Mouse (Mus musculus) left cerebral cortex, postnatal 14 days (tissue): ENCODE data around the gene Fam114a1. TPM values are rescaled to one million over a fixed set of nuclear protein-coding genes. Genes with fewer than 3 reads are reported as not detected.

Experiments
- DNase-seq, 2 experiments: peaks; one replicate each; pipeline ENCODE4 v3.0.0; 2021 to 2022; ENCODE audit warnings: low spot score in 2 of 2, mixed read lengths in 1 of 2
- intact Hi-C: fragments of 180-260 bp; cut with DNase I; formaldehyde crosslinking; loops from one replicate; pipeline ENCODE4 v1.15.1; 2025
- long read RNA-seq, 2 experiments: library from polyadenylated mRNA; stranded (forward); transcript quantifications; one replicate each; pipeline ENCODE4 v2.0.0; 2021
- total RNA-seq, 2 experiments: library from RNA; stranded (reverse); gene quantifications; 2 replicates each; pipeline ENCODE4 v1.2.3; 2021

Gene Fam114a1
- total RNA-seq, result 1 to 10 TPM; 4.8 to 5.9 TPM
- long read RNA-seq, experiment 1, partial matches to known transcripts, result 2 of 8 reads
- long read RNA-seq, experiment 1, other reads (novel, unspliced or antisense), result 3 of 8 reads
- long read RNA-seq, experiment 2, transcript Fam114a1-201 (14 exons, 2,938 nt), result major isoform, 7 of 10 reads
- long read RNA-seq, experiment 2, partial matches to known transcripts, result 2 of 10 reads
- long read RNA-seq, experiment 2, other reads (novel, unspliced or antisense), result 1 of 10 reads

DNA sequence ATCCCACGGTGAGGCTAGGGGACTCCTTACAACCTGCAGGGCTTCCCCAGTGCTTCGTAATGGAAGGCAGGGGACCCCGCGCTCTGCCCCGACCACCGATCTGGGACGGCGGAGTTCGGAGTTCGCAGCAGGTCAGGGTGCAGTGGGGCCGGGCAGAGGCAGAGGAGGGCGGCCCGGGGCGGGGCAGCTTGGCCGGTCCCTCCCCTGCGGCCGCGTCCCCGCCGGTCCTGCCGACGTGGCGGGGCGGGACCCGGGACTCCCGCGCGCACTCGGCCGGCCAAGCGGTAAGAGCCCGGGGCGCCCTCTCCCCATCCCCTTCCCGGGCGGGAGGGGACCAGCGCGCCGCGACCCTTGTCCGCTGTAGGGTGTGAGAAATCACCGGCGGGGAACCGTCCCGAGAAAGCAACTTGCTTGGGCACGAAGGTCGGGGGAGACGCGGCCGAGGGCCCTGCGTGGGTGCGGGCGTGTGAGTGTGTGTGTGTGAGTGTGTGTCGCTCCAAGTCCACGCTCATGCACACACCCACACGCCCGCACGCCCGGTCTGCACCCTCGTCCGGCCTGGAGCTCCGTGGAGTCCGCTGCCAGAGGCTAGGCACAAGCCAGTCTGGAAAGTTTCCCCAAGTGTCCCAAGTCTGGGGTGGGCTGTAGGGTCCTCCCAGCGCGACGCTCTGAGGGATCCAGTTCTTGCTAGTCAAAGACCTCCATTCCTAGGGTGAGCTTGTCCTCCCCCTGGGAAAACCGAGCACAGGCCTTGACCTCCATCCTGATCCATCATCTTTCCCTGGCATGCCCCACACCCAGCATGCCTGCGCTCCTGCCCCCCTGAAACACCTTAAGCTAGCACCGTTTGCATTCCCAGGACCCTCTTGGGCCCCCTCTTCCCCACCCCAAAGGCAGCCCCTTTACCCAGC lies at the start of gene Fam114a1:
Gene Fam114a1 (plus strand): TSS at position 211 of the 911 bp plus-strand sequence.
- intact Hi-C loops, result no loop called here
- DNase-seq, result peak in 1 of 2 experiments; percentile 8

DNA sequence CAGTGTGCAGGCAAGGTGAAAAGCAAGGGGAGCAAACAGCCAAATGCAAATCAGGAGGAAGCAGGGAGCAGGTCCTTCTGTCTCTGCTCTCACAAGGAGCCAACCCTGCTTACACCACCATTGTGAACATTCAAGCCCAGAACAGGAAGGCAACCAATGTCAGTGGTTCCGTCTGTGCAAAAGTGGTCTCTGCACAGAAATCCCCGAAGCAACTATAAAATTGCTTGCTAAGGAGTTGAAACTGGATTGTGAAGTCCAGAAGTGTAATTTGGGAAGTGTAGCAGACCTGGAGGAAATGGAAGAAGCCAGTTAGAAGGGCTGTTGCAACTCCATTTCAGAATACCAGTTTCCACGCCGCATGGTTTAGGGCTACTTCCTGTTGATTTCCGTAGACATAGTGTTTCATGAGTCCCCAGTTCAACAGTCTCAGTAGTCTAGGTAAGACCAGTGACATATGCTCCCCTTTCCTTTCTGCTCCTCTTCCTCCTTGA lies 46.9 kb upstream of the Fam114a1 start:
- intact Hi-C loops, result no loop called here
- no peak for DNase-seq

DNA sequence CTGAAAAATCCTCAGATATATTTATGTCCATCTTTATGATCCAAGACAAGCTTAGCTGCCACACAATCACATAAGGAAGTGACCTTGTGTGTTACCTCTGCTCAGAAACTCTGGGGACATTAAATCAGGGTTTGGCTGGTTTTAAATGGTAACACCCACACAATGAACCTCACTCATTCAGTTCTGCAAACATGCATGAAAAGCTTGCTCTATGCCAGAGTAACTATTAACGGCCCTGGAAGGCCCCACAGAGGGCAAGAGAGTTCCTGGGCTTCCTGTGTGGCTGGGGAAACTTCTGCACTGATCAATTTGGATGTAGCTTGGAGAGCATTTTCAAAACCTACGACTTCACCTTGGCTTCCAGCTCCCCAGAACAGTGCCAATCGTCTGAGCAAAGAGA lies 37.7 kb upstream of the Fam114a1 start:
- intact Hi-C loops, result no loop called here

DNA sequence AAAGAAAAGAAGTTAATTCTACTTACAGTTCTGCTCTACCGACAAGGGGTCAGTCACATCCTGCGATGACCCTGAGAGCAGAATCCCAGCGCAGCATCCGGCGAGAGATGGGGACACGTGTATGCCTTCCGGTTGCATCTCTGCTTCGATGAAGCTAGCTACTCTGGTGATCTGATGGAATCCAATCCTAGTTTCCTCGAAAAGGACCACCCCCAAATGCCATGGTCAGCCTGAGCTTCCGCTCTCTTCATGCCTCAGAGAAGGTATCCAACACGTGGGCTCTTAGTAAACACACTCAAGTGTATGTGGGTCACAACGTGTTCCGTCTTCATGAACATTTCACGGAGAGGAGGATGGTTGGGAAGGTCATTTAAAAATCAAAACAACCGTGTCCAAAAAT lies 37.1 kb upstream of the Fam114a1 start:
- intact Hi-C loops, result no loop called here
- DNase-seq, result no peak

More for the DNA sequence above, 37.7 kb upstream of the Fam114a1 start:
- DNase-seq, result no peak

DNA sequence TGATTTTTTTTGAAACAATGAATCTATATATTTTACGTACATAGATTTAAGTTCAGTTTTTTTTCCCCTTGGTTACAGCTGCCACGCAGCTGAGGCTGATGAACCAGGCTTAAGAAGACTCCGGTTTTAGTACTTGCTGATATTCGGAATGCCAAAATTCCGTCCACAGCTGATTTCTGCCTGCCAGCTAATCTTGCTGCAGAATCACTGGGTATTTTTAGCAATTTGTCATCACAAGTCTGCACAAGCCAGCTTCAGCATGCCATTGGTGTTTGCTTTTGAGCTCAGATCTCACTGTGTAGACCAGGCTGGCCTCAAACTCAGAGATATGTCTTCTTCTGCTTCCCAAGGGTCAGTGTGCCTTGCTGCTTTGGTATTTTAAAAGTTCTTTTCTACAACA lies 18.4 kb upstream of the Fam114a1 start:
- intact Hi-C loops, result loop anchor here (10.0 kb wide), 1 partner anchor 67 kb away; no protein-coding TSS in a partner anchor
- DNase-seq, result peak; percentile 18 to 30

DNA sequence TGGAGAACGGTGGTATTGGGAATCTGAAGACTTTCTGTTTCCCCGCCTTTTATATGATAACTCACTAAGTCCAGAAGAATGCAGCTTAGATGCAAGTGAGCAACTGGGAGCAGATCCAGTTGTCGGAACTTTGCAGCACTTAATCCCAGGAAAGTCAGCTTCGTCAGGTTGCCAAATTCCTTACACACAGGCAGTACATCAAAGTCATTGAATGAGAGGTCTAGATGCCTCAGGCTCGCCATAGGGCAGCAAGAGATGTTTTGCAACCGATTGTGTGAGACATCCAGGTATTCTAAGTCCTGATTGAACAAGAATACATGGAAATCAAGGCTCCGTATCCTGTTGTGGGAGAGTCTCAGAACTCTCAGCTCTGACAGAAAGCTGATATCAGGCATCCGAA lies 14.9 kb upstream of the Fam114a1 start:
- intact Hi-C loops, result loop anchor here (10.0 kb wide), 1 partner anchor 70 kb away; no protein-coding TSS in a partner anchor
- no peak for DNase-seq

DNA sequence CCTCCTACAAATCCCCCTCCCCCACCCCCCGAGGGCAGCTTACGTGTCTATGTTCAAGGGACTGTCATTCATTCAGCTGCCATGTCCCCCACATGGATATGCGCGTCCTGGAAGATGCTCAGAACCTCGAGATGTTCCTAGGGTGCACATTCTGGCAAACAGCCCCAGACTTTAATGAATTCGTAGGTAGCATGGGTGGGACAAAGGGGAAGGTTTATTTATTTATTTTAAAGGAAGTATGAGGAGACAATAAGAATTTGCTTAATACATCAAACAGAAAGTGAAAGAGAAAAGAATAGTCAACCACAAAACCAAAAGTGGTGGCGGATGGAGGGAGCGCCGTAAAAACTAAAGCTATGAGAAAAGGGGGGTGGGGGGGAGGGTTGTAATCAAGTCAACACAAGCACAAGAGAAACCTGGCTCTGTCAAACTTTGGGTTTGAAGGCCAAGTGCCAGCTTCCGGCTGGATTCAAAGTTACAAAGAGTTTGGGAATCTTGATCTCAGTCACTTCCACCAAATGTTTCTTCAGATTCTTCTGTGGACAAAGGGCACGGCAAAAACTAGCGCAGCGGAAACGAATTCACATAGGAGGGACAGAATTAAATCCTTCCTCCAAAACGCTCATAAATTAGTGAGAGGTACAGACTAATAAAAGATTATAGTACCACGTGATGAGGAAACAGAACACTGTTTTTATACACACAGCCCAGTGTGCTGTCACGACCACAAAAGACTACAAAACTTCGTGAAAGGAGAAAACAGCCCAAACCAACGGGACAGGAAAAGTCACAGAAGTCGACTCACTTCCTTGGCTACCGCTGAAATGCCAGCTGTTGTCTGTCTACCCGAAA lies 10.7 kb upstream of the Fam114a1 start:
- DNase-seq, result no peak

DNA sequence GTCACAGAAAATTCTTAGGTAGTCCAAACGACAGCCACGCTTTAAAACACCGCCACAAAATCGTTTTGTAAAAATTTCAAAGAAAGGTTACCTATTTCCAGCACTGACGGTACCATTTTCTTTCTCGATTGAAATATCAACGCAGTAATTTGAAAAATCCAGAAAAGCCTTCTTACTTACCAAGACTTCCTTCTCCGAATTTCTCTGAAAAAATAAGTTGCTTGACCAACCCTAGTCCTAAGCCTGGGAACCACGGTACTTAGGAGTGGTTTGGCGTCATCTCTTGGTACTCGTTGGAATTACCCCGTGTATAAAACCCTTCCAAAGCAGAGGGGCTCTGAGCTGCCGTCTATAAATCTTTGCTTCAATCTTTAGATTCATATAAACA lies 10.0 kb upstream of the Fam114a1 start, which contains the start of gene Tlr6:
Gene Tlr6 (minus strand): TSS at position 255 of the 388 bp plus-strand sequence.
- intact Hi-C loops, result loop anchor here (10.0 kb wide), 1 partner anchor 75 kb away; no protein-coding TSS in a partner anchor
- DNase-seq, result peak; percentile 43 to 71

More for the DNA sequence above, 10.7 kb upstream of the Fam114a1 start:
- intact Hi-C loops, result loop anchor here (10.0 kb wide), 1 partner anchor 74 kb away; no protein-coding TSS in a partner anchor

DNA sequence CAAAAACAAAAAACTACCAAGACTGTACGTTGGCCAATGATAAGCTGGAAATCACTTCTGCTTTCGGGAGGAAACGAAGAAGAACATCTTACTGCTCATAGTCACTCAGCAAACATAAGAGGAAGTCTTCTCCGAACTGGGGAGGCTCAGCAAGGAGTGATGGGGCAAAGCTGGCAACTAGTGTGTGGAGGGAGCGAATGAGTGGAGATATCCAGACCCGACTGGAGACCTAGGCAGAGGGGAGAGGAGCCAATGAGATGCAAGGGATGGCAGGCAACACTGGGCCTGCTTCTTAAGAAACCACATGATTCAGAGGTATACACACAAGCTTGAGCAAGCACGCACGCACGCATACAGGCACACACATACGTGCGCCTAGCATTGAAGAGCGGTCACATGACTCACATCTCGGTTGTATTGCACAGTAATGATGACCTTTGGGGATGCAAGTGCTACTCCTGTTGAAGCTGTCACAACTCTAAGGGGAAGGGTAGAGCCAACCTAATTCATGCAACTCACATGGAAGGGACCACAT lies 8.9 kb upstream of the Fam114a1 start:
- intact Hi-C loops, result no loop called here
- DNase-seq, result no peak

DNA sequence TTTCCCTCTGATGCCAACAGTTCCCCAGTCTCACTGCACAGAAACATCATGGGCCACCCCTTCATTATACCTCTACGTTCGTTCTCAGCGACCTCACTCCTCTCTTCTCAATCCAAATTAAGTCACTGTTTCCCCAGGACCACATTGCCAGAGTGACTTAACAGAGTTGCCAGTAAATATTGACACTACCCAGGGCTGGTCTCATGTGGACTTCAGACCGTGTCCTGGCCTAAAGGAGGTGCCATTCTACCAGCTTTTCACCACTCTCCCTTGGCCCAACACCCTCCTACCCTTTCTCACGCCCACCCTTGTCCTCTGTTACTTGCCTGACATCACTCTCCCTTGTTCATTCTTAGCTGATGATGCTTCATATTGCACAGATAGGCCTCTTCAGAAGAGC lies 6.6 kb upstream of the Fam114a1 start:
- DNase-seq, result no peak
- intact Hi-C loops, result no loop called here

DNA sequence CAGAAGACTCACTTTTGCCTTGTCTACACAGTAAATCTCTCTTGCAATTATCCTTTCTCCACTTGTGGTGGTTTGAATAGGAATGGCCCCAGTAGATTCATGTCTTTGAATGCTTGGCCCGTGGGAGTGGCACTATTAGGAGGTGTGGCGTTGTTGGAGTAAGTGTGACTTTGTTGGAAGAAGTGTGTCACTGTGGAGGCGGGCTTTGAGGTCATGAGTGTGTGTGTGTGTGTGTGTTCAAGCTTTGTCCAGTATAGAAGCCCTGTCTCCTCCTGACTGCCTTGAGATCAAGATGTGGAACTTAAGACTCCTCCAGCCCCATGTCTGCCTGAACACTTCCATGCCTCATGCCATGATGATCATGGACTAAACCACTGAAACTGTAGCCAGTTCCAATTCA lies 6.1 kb upstream of the Fam114a1 start:
- DNase-seq, result no peak
- intact Hi-C loops, result no loop called here

DNA sequence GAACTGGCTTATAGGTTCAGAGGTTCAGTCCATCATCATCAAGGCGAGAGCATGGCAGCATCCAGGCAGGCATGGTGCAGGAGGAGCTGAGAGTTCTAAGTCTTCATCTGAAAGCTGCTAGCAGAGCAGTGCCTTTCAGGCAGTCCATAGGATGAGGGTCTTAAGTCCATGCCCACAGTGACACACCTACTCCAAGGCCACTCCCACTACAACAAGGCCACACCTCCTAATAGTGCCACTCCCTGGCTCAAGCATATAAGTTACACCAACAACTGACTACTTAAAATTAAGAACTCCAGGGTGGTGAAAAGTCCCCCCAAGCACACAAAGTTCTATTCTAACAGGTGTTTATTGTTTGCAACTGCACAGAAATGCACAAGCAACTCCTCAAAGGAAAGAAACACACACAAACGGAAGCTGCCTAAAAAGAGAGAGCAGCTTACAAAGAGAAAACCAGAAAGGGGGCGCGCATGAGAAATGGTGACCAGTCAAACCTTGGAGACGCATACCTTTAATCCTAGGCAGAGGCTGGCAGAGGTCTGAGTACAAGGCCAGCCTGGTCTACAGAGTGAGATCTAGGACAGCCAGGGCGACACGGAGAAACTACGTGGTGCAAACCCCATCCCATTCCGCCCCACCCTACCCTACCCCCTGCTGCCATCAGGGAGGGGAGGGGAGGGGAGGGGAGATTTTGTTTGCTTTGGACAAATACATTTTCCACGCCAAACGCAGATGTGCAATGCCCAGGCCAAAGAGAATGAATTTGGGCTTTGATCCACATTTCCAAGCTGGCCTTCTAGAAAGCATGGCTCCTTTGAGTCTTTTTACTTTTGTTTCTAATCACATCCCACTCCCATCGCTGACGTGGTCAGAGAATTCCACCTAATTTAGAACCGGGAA lies 660 bp upstream of the Fam114a1 start:
- intact Hi-C loops, result no loop called here
- no peak for DNase-seq

DNA sequence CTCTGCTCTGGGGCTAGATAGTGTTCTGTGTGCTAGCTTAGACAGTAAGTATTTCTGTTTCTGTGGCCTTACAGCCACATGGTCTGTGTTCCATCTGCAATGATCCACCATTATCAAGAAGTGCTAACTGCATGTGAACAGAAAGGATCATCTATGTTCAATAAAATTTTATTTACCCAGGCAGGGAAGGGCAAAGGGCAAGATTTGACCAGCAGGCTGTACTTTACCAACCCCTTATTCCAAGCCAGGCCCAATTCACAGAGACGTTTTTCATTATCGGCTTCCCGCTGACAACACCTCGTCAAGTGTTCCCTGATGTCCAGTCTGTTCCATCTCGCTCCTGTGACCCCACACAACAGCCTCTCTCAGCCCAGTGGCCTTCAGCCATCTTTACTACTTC lies 5.2 kb downstream of the Fam114a1 start:
- DNase-seq, result no peak
- intact Hi-C loops, result no loop called here

DNA sequence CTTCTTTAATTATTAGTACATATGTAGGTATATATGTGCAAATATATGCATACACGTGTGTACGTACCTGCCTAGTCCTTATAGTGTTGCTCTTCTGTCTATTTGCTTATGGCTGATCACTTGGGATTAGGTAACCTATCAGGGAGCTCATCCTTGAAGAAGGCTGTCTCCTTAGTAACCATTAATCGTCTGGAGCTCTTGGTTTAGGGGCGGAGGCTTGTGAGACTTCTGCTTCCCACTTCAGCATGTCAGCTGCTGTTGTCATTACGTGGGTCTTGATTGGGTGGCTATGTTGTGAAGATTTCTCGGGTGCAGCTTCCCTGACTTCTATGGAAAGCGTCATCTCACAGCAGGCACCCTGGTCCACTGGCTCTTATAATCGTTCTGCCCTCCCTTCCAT lies 7.3 kb downstream of the Fam114a1 start:
- peak in 1 of 2 experiments; percentile 20 for DNase-seq
- intact Hi-C loops, result no loop called here

DNA sequence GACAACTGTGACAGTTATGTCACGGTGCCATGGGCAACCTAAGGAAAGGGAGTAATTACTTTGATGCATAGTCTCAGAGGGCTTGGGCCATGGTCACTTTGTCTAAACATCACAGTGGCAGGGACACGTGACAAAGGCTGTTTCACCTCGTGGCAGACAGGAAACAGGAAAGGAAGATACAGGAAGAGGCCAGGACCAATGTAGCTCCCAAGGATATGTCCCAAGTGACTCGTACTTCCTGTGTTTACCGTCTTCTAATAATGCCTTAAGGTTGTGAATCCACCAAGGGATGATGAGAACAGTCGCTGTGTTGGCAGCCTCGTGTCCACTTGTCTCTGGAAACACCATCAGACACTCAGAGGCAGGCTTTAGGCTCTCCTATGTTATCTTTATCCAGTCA lies 16.1 kb downstream of the Fam114a1 start:
- intact Hi-C loops, result no loop called here
- DNase-seq, result no peak

DNA sequence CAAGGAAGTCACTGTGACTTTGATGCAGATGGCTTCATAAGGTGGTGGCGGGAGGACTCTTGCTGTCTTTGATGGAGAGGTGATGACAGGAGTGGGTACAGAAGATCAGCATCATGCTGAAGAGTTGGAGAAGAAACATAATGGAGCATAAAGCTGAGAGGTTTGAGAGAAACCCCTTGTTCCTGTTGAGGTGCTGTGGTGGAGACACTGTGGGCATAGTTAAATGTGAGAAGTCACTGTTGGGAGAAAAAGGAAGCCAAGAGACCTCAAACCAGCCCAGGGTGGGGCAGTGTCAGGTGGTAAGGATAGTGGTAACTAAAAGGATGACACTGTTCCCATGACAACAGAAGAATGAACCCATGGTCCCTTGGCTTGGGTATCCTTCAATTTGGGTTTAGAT lies 20.1 kb downstream of the Fam114a1 start:
- intact Hi-C loops, result no loop called here
- DNase-seq, result no peak

DNA sequence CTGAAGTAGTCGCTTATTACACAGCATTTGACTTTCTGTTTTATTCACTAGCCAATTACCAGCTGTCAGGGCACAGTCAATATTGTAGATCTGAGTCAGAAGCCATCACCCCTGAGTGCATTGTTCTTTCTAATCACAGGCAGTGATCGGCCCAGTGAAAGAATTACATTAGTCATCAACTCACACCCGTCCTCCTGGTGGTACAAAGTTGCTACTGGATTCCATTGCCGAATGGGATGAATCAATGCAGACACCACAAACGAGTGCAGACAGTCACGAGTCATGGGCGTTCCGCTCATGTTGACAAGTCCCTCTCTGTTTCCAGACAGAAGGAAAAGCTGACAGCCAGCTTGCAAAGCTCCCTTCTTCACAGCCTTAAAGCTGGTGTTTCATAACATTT lies 22.7 kb downstream of the Fam114a1 start:
- intact Hi-C loops, result no loop called here

DNA sequence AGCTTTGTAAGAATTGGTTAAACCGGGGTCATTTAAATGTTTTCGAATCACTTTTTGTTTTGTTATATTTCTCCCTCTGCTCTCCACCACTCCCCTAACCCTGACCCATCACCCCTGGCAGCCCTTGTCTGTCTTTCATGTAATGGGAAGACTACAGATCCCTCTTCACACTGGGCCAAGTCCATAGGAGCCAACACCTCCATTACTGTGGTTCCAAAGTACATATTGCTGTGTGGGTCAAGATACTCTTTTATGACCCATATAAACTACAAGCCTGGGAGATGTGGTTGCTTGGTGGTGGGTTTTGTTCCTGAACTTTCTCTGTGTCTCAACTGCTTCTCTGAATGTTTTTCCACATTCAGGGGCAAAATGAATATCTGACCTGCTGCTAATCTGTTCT lies 25.5 kb downstream of the Fam114a1 start:
- no peak for DNase-seq
- intact Hi-C loops, result no loop called here

More for the DNA sequence above, 22.7 kb downstream of the Fam114a1 start:
- DNase-seq, result peak; percentile 25 to 35
